Mouse (Mus musculus): ENCODE measurements at regions not wholly inside any gene's neighbourhood (a gene's known extent, or its start where the extent isn't known, plus 50 kb on each side); places are given as distances from the start of the nearest gene placed in this dataset.

- DNase-seq (ENCODE audit: low spot score) (peak; percentile 29), ATAC-seq (ENCODE audit: insufficient read depth, low read depth) (no peak)
- TF ChIP-seq EP300 (IDR thresholded peaks at IDR 0.05; ENCODE audit: low read depth) (no peak), CTCF (IDR thresholded peaks at IDR 0.05; ENCODE audit: low read depth) (no peak)
- no peak overlapping the region for H3K4me2 ChIP-seq (ENCODE audit: low read depth, low read length)
- no peaks in the 10 kb centered on the region for H3K4me1 ChIP-seq (ENCODE audit: control insufficient read depth, insufficient read depth)
- H3K9me3 ChIP-seq (replicated peaks; ENCODE audit: control insufficient read depth, low read length): no peaks in the 10 kb centered on the region
- no peak overlapping the region for H3K27ac ChIP-seq (ENCODE audit: low read depth)
- WGBS: 54% methylated on average over 12 of the region's 12 CpGs
- H3K4me3 ChIP-seq (ENCODE audit: low read depth, low read length): no peak overlapping the region
- no peaks in the 10 kb centered on the region for H3K36me3 ChIP-seq (replicated peaks; ENCODE audit: control insufficient read depth, insufficient read depth, low read length)
- no peak overlapping the region for H3K9ac ChIP-seq (replicated peaks; ENCODE audit: low read depth, low read length)
- no peaks in the 10 kb centered on the region for H3K27me3 ChIP-seq (ENCODE audit: control insufficient read depth, insufficient read depth, low read length)
Measured at GRCm38 (mm10) chr1:75693231-75693914, 147.3 kb downstream of the Slc4a3 start.

- Histone ChIP-seq H3K36me3 (replicated peaks; ENCODE audit: control insufficient read depth, insufficient read depth, low read length) (no peaks in the 10 kb centered on the region), H3K4me3 (ENCODE audit: low read depth, low read length) (no peak overlapping the region), H3K9me3 (replicated peaks; ENCODE audit: control insufficient read depth, low read length) (no peaks in the 10 kb centered on the region), H3K27ac (ENCODE audit: low read depth) (no peak overlapping the region), H3K27me3 (ENCODE audit: control insufficient read depth, insufficient read depth, low read length) (no peaks in the 10 kb centered on the region), H3K4me1 (ENCODE audit: control insufficient read depth, insufficient read depth) (no peaks in the 10 kb centered on the region; the same call in 1 of the 2 replicates), H3K9ac (replicated peaks; ENCODE audit: low read depth, low read length) (no peak overlapping the region), H3K4me2 (ENCODE audit: low read depth, low read length) (peak overlapping the region; percentile 35)
- 54% methylated on average over 24 of the region's 24 CpGs for WGBS
- peak; percentile 9 for DNase-seq (ENCODE audit: low spot score)
- no peak for TF ChIP-seq EP300 (IDR thresholded peaks at IDR 0.05; ENCODE audit: low read depth)
- no peak for TF ChIP-seq CTCF (IDR thresholded peaks at IDR 0.05; ENCODE audit: low read depth)
- ATAC-seq (ENCODE audit: insufficient read depth, low read depth): no peak
Measured at GRCm38 (mm10) chr1:75704832-75705650, 159.0 kb downstream of the Slc4a3 start.

- no peaks in the 10 kb centered on the region for H3K9me3 ChIP-seq (replicated peaks; ENCODE audit: control insufficient read depth, low read length)
- no peak for DNase-seq (ENCODE audit: low spot score)
- no peak overlapping the region for H3K4me2 ChIP-seq (ENCODE audit: low read depth, low read length)
- 72% methylated on average over 9 of the region's 9 CpGs for WGBS
- ATAC-seq (ENCODE audit: insufficient read depth, low read depth): no peak
- H3K4me3 ChIP-seq (ENCODE audit: low read depth, low read length): no peak overlapping the region
- no peak overlapping the region for H3K9ac ChIP-seq (replicated peaks; ENCODE audit: low read depth, low read length)
- no peaks in the 10 kb centered on the region; the same call in 1 of the 2 replicates for H3K4me1 ChIP-seq (ENCODE audit: control insufficient read depth, insufficient read depth)
- H3K27ac ChIP-seq (ENCODE audit: low read depth): no peak overlapping the region
- no peaks in the 10 kb centered on the region for H3K36me3 ChIP-seq (replicated peaks; ENCODE audit: control insufficient read depth, insufficient read depth, low read length)
- H3K27me3 ChIP-seq (ENCODE audit: control insufficient read depth, insufficient read depth, low read length): no peaks in the 10 kb centered on the region
- no peak for TF ChIP-seq CTCF (IDR thresholded peaks at IDR 0.05; ENCODE audit: low read depth)
- no peak for TF ChIP-seq EP300 (IDR thresholded peaks at IDR 0.05; ENCODE audit: low read depth)
Measured at GRCm38 (mm10) chr1:75706126-75706525, 160.1 kb downstream of the Slc4a3 start.

- Histone ChIP-seq H3K9ac (replicated peaks; ENCODE audit: low read depth, low read length) (no peak overlapping the region), H3K27me3 (ENCODE audit: control insufficient read depth, insufficient read depth, low read length) (no peaks in the 10 kb centered on the region), H3K4me3 (ENCODE audit: low read depth, low read length) (no peak overlapping the region), H3K4me1 (ENCODE audit: control insufficient read depth, insufficient read depth) (no peaks in the 10 kb centered on the region), H3K4me2 (ENCODE audit: low read depth, low read length) (no peak overlapping the region), H3K9me3 (replicated peaks; ENCODE audit: control insufficient read depth, low read length) (no peaks in the 10 kb centered on the region), H3K36me3 (replicated peaks; ENCODE audit: control insufficient read depth, insufficient read depth, low read length) (no peaks in the 10 kb centered on the region), H3K27ac (ENCODE audit: low read depth) (no peak overlapping the region)
- TF ChIP-seq EP300 (IDR thresholded peaks at IDR 0.05; ENCODE audit: low read depth) (no peak), CTCF (IDR thresholded peaks at IDR 0.05; ENCODE audit: low read depth) (no peak)
- WGBS: 79% methylated on average over 5 of the region's 5 CpGs
- DNase-seq (ENCODE audit: low spot score) (no peak), ATAC-seq (ENCODE audit: insufficient read depth, low read depth) (no peak)
Measured at GRCm38 (mm10) chr1:75723431-75723830, 177.4 kb downstream of the Slc4a3 start.

GRCm38 (mm10) chr1:75725329-75725728, 179.3 kb downstream of the Slc4a3 start:
- no peak overlapping the region for H3K27ac ChIP-seq (ENCODE audit: low read depth)
- H3K36me3 ChIP-seq (replicated peaks; ENCODE audit: control insufficient read depth, insufficient read depth, low read length): no peaks in the 10 kb centered on the region
- H3K4me1 ChIP-seq (ENCODE audit: control insufficient read depth, insufficient read depth): no peaks in the 10 kb centered on the region
- H3K4me3 ChIP-seq (ENCODE audit: low read depth, low read length): no peak overlapping the region
- H3K9me3 ChIP-seq (replicated peaks; ENCODE audit: control insufficient read depth, low read length): no peaks in the 10 kb centered on the region
- no peak overlapping the region for H3K9ac ChIP-seq (replicated peaks; ENCODE audit: low read depth, low read length)
- WGBS: 80% methylated on average over 2 of the region's 2 CpGs
- no peak for DNase-seq (ENCODE audit: low spot score)
- no peak for TF ChIP-seq EP300 (IDR thresholded peaks at IDR 0.05; ENCODE audit: low read depth)
- no peak for TF ChIP-seq CTCF (IDR thresholded peaks at IDR 0.05; ENCODE audit: low read depth)
- no peak overlapping the region for H3K4me2 ChIP-seq (ENCODE audit: low read depth, low read length)
- no peaks in the 10 kb centered on the region for H3K27me3 ChIP-seq (ENCODE audit: control insufficient read depth, insufficient read depth, low read length)
- no peak for ATAC-seq (ENCODE audit: insufficient read depth, low read depth)

Data from heart, postnatal 0 days (tissue).